11 mouse cellular contexts compared by ENCODE assay signal in the genomic region with DNA sequence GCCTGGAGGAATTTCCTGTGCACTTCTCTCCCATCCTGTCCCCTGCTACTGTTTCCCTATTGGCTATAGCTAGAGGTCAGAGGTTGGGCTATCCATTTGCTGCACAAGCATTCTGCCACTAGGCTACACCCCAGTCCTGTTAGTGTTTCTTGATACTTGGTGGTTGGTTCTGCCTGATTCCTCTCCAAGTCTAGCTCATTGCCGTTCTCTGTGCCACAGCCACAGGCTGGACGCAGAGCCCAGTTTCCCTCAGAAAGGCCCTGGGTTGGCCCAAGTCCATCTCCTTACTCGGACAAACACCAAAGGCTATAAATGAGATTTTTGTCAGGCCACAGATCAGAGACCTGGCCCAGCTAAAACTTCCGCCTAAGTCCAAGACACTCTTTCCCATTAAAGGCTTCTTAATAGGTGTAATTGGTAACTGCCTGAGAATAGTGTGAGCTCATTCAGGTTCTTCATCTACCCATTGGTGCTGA.
DNase-seq lines count a peak whose midpoint lies in the region; ATAC-seq and TF ChIP-seq lines count a peak whose summit lies in the region.
"Had no signal": no experiment of that assay in that cellular context is flagged by ENCODE, and none has a peak within 500 bp of the region (broad histone marks: within the 10 kb centered on the region; RNA-seq: fewer than 3 reads in every experiment).

No protein-coding gene starts in this region.

- intact Hi-C loops in left cerebral cortex, postnatal 10 days (cut with DNase I): loop anchor here (5.0 kb wide), 1 partner anchor 139 kb away; the partner anchor contains the start of gene Ncam1

- H3K36me3 ChIP-seq in kidney, postnatal 0 days (ENCODE audit: insufficient read depth, low read length): no peaks in the 10 kb centered on the region
- H3K36me3 ChIP-seq: embryonic facial prominence, embryonic 10.5 days; limb, embryonic 15.5 days had no signal

- no peak for DNase-seq in kidney, postnatal 0 days (ENCODE audit: low spot score)
- DNase-seq in kidney, adult 18-20 months: no peak
- DNase-seq in brain, adult 2 months (ENCODE audit: low read depth, low spot score): peak; percentile 88
- DNase-seq in left cerebral cortex, postnatal 10 days (ENCODE audit: extremely low spot score in 1 of 2, low spot score in 2 of 2): peak; percentile 45 to 50
- DNase-seq in lung, adult 2 months: no peak
- no peak for DNase-seq in lung, postnatal 4 days
- no peak for DNase-seq in heart, adult 9 months (ENCODE audit: low spot score in 2 of 2)

- WGBS in kidney, postnatal 0 days: 61% methylated on average over 4 of the region's 4 CpGs
- whole genome bisulfite sequencing in lung, adult 2 months: 84% methylated on average over 4 of the region's 4 CpGs

- H3K9me3 ChIP-seq in kidney, postnatal 0 days (replicated peaks; ENCODE audit: low read length): no peaks in the 10 kb centered on the region
- H3K9me3 ChIP-seq: embryonic facial prominence, embryonic 10.5 days; limb, embryonic 15.5 days had no signal

- no peak overlapping the region for H3K4me2 ChIP-seq in kidney, postnatal 0 days (ENCODE audit: low read length)
- H3K4me2 ChIP-seq: limb, embryonic 15.5 days had no signal

- H3K9ac ChIP-seq in kidney, postnatal 0 days (ENCODE audit: low read depth, low read length): no peak overlapping the region
- H3K9ac ChIP-seq: limb, embryonic 15.5 days had no signal

- TF ChIP-seq POLR2A in cortical plate, adult 2 months (IDR thresholded peaks at IDR 0.05; ENCODE audit: extremely low read depth, insufficient read depth, low read length): no peak
- no peak for TF ChIP-seq POLR2A in lung, adult 2 months (IDR thresholded peaks at IDR 0.05; ENCODE audit: borderline replicate concordance, extremely low read depth, low read depth, low read length)

- no peaks in the 10 kb centered on the region for H3K4me1 ChIP-seq in kidney, postnatal 0 days (replicated peaks; ENCODE audit: insufficient read depth, low read length)
- peaks cover 15% of the 10 kb centered on the region for H3K4me1 ChIP-seq in cortical plate, adult 2 months (ENCODE audit: control insufficient read depth, insufficient read depth, low read length)
- H3K4me1 ChIP-seq in lung, adult 2 months (ENCODE audit: control insufficient read depth, insufficient read depth, low read length): no peaks in the 10 kb centered on the region
- H3K4me1 ChIP-seq: embryonic facial prominence, embryonic 10.5 days had no signal

- no peak overlapping the region for H3K4me3 ChIP-seq in kidney, postnatal 0 days (replicated peaks; ENCODE audit: low read depth, low read length)
- H3K4me3 ChIP-seq in cortical plate, adult 2 months (ENCODE audit: insufficient read depth, low read length): no peak overlapping the region
- no peak overlapping the region for H3K4me3 ChIP-seq in lung, adult 2 months (replicated peaks; ENCODE audit: extremely low read depth, low read depth, low read length)
- H3K4me3 ChIP-seq: embryonic facial prominence, embryonic 10.5 days; limb, embryonic 15.5 days had no signal

- H3K27ac ChIP-seq in kidney, postnatal 0 days: no peak overlapping the region
- H3K27ac ChIP-seq in cortical plate, adult 2 months (ENCODE audit: insufficient read depth, low read length): peak overlapping the region; percentile 62; the same call in 1 of the 2 replicates
- H3K27ac ChIP-seq: embryonic facial prominence, embryonic 10.5 days; limb, embryonic 15.5 days had no signal

- TF ChIP-seq CTCF in kidney, postnatal 0 days (IDR thresholded peaks at IDR 0.05; ENCODE audit: low read depth): peak; percentile 51; the same call in 1 of the 2 replicates
- no peak; the same call in 1 of the 2 replicates for TF ChIP-seq CTCF in cortical plate, adult 2 months (IDR thresholded peaks at IDR 0.05; ENCODE audit: extremely low read depth, insufficient read depth, low read length)
- TF ChIP-seq CTCF in lung, adult 2 months (IDR thresholded peaks at IDR 0.05; ENCODE audit: insufficient read depth, low read length): no peak

- H3K27me3 ChIP-seq in kidney, postnatal 0 days (ENCODE audit: insufficient read depth, low read length): no peaks in the 10 kb centered on the region
- H3K27me3 ChIP-seq: limb, embryonic 15.5 days; Patski had no signal

- ATAC-seq in kidney, postnatal 0 days (replicated peaks; ENCODE audit: low FRiP score, low read depth): no peak
- ATAC-seq: Patski had no signal

Comparison
In these comparisons a context has a peak if more than half of its experiments do, and no peak if none do; other contexts are left out.
1. DNase-seq: peak in brain, adult 2 months (single experiment) and left cerebral cortex, postnatal 10 days (2 of 2); none in kidney, postnatal 0 days (single experiment), kidney, adult 18-20 months (single experiment), lung, adult 2 months (single experiment), lung, postnatal 4 days (0 of 2) and heart, adult 9 months (0 of 2).